Mouse (Mus musculus): ENCODE data around the gene Acads. TPM values are rescaled to one million over a fixed set of nuclear protein-coding genes. Genes with fewer than 3 reads are reported as not detected.

The Acads gene
- total and polyA plus RNA-seq, 3 experiments, result 31.9 to 56.5 TPM; not detected in 1

DNA sequence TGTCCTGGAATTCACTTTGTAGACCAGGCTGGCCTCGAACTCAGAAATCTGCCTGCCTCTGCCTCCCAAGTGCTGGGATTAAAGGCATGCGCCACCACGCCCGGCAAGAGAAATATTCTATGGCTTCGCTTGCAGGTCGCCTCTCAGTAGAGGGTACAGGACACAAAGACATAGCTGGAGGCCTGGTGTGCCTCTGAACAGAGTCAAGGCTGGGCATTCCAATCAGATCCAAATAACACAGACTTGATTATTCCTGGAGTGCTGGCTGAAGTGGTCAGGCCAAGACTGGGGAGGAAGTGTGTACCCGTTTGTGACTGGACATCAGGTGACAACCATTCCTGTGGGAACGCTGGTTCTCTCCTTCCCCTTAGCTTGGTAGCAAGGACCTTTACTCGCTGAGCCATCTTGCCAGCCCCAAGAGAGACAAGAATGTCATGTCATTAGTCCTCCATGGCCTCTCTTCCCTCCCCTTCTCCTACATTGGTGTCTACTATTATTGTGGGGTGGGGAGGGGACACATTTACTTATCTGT, 23.1 kb upstream of the Acads start:
- Histone ChIP-seq H3K27ac (ENCODE audit: control insufficient read depth, low read depth, low read length) (no peak overlapping the region), H3K9me3 (replicated peaks; ENCODE audit: insufficient read depth, low read length) (no peaks in the 10 kb centered on the region), H3K79me2 (ENCODE audit: control insufficient read depth, insufficient read depth, low read length, poor library complexity) (no peaks in the 10 kb centered on the region), H3K4me3 (ENCODE audit: control insufficient read depth in 1 of 2, insufficient read depth in 1 of 2, low read depth in 2 of 2, low read length in 2 of 2) (no peak overlapping the region), H3K36me3 (ENCODE audit: control insufficient read depth in 1 of 2, insufficient read depth in 2 of 2, low read length in 2 of 2) (peaks cover 0 to 2% of the 10 kb centered on the region in 2 experiments; a peak in 2 of 4 replicates), H3K9ac (ENCODE audit: control insufficient read depth, low read depth, low read length, poor library complexity, severe bottlenecking) (no peak overlapping the region), H3K4me1 (ENCODE audit: control insufficient read depth in 1 of 2, insufficient read depth in 2 of 2, low read length in 2 of 2) (no peaks in the 10 kb centered on the region), H3K27me3 (ENCODE audit: control insufficient read depth in 1 of 2, insufficient read depth in 2 of 2, low read length in 2 of 2) (no peaks in the 10 kb centered on the region)
- no peak for TF ChIP-seq GATA1 (IDR thresholded peaks at IDR 0.05; ENCODE audit: low read depth, low read length)
- no peak for TF ChIP-seq TAL1 (IDR thresholded peaks at IDR 0.05; ENCODE audit: low read length)
- TF ChIP-seq ZC3H11A (IDR thresholded peaks at IDR 0.05; ENCODE audit: low read depth, low read length), result no peak
- TF ChIP-seq MAFK (IDR thresholded peaks at IDR 0.05; ENCODE audit: borderline replicate concordance, low read depth, low read length), result no peak
- no peak for TF ChIP-seq ZNF384 (IDR thresholded peaks at IDR 0.05; ENCODE audit: low read depth, low read length)
- no peak for TF ChIP-seq KAT2A (conservative IDR thresholded peaks at IDR 0.05; ENCODE audit: low read depth, low read length)
- no peak for TF ChIP-seq MAX (IDR thresholded peaks at IDR 0.05; ENCODE audit: low read length)
- TF ChIP-seq CTCF (IDR thresholded peaks at IDR 0.05 in 2 of 3, conservative IDR thresholded peaks at IDR 0.05 in 1 of 3; ENCODE audit: control insufficient read depth in 1 of 3, insufficient read depth in 1 of 3, low read depth in 2 of 3, low read length in 3 of 3, poor library complexity in 1 of 3, severe bottlenecking in 1 of 3), result no peak
- no peak for TF ChIP-seq JUND (IDR thresholded peaks at IDR 0.05; ENCODE audit: low read depth, low read length)
- no peak for DNase-seq (ENCODE audit: low read depth, low spot score)

DNA sequence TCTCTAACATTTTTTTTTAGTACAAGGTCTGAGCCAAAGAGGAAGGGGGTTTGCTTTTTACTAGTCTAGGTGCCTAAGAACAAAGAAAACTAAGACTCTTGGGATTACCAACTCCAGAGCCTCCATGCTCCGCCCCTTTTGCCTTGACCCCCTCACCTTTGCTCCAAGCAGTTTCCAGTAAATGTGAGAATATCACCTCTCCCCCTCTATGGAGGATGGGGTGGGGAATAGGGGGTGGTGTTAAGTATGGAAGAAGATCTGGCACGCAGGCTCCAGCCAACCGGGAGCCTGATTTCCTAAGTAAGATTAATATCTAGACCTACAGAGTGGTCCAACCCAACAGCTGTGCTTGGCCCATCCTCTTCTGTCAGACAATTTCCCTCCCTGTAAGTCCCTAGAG, 21.6 kb upstream of the Acads start:
- Histone ChIP-seq H3K79me2 (ENCODE audit: control insufficient read depth, insufficient read depth, low read length, poor library complexity) (no peaks in the 10 kb centered on the region), H3K27ac (ENCODE audit: control insufficient read depth, low read depth, low read length) (no peak overlapping the region), H3K9me3 (replicated peaks; ENCODE audit: insufficient read depth, low read length) (no peaks in the 10 kb centered on the region), H3K4me1 (ENCODE audit: control insufficient read depth in 1 of 2, insufficient read depth in 2 of 2, low read length in 2 of 2) (no peaks in the 10 kb centered on the region), H3K27me3 (ENCODE audit: control insufficient read depth in 1 of 2, insufficient read depth in 2 of 2, low read length in 2 of 2) (no peaks in the 10 kb centered on the region), H3K36me3 (ENCODE audit: control insufficient read depth in 1 of 2, insufficient read depth in 2 of 2, low read length in 2 of 2) (no peaks in the 10 kb centered on the region), H3K4me3 (ENCODE audit: control insufficient read depth in 1 of 2, insufficient read depth in 1 of 2, low read depth in 2 of 2, low read length in 2 of 2) (no peak overlapping the region), H3K9ac (ENCODE audit: control insufficient read depth, low read depth, low read length, poor library complexity, severe bottlenecking) (no peak overlapping the region)
- TF ChIP-seq POLR2AphosphoS2 (IDR thresholded peaks at IDR 0.05; ENCODE audit: low read length) (peak; percentile 6; the same call in 1 of the 2 replicates), HCFC1 (IDR thresholded peaks at IDR 0.05; ENCODE audit: low read depth, low read length) (no peak)
- no peak for DNase-seq (ENCODE audit: low read depth, low spot score)

DNA sequence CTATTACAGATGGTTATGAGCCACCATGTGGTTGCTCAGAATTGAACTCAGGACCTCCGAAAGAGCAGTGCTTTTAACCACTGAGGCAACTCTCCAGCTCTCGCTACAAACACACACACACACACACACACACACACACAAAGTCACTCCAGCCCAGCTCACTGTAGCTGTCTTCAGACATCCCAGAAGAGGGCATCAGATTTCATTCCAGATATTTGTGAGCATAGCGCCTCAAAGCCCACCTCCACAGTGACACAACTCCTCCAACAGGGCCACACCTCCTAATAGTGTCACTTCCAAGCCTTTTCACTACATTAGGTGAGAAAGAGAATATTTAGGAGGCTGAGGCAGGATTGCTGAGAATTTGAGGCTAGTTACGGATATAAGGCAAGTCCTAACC, 20.0 kb upstream of the Acads start:
- H3K27ac ChIP-seq (ENCODE audit: control insufficient read depth, low read depth, low read length), result no peak overlapping the region
- H3K27me3 ChIP-seq (ENCODE audit: control insufficient read depth in 1 of 2, insufficient read depth in 2 of 2, low read length in 2 of 2), result no peaks in the 10 kb centered on the region
- DNase-seq (ENCODE audit: low read depth, low spot score), result no peak
- no peaks in the 10 kb centered on the region for H3K36me3 ChIP-seq (ENCODE audit: control insufficient read depth in 1 of 2, insufficient read depth in 2 of 2, low read length in 2 of 2)
- no peak for TF ChIP-seq CHD1 (IDR thresholded peaks at IDR 0.05; ENCODE audit: low read depth, low read length)
- H3K4me1 ChIP-seq (ENCODE audit: control insufficient read depth in 1 of 2, insufficient read depth in 2 of 2, low read length in 2 of 2), result no peaks in the 10 kb centered on the region; a peak in 1 of 4 replicates
- H3K79me2 ChIP-seq (ENCODE audit: control insufficient read depth, insufficient read depth, low read length, poor library complexity), result peaks cover 2% of the 10 kb centered on the region
- no peaks in the 10 kb centered on the region for H3K9me3 ChIP-seq (replicated peaks; ENCODE audit: insufficient read depth, low read length)
- no peak overlapping the region for H3K4me3 ChIP-seq (ENCODE audit: control insufficient read depth in 1 of 2, insufficient read depth in 1 of 2, low read depth in 2 of 2, low read length in 2 of 2)
- no peak overlapping the region for H3K9ac ChIP-seq (ENCODE audit: control insufficient read depth, low read depth, low read length, poor library complexity, severe bottlenecking)
